Mouse (Mus musculus) testis, adult 2 months (tissue): ENCODE measurements around the gene Hba-x.

Experiments
- CTCF ChIP-seq: fragments of 200-500 bp; IDR thresholded peaks from 2 replicates; pipeline ENCODE4 v1.5.1; 2012; ENCODE audit warnings: low read depth, mild to moderate bottlenecking, inconsistent platforms, low read length, moderate library complexity; ENCODE audit not compliant: control insufficient read depth, insufficient read depth, insufficient replicate concordance
- POLR2A ChIP-seq: fragments of 200-500 bp; IDR thresholded peaks from 2 replicates; pipeline ENCODE4 v1.6.1; 2012; ENCODE audit warnings: low read depth, mild to moderate bottlenecking, inconsistent platforms, low read length, moderate library complexity; ENCODE audit not compliant: control insufficient read depth

DNA sequence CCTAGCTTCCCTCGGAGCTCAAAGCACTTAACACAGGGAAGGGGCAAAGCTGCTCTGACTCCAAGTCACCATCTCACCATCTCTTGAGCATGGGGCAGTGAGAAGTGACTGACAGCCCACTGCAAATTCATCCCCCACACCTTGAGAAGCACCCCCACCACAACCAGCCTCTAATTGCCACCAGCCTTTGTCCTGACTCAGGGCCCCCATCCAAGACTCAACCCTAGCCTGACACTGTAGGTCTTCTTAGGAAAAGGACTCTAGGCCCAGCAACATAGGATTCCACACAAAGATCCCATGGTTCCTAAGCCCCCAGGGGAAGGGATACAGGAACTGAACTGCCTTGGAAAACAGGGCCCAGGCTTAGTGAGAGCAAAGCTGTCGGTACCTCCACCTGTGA is 40.1 kb upstream of the Hba-x start:
- TF ChIP-seq CTCF (no peak), POLR2A (no peak)
